In the genomic region with DNA sequence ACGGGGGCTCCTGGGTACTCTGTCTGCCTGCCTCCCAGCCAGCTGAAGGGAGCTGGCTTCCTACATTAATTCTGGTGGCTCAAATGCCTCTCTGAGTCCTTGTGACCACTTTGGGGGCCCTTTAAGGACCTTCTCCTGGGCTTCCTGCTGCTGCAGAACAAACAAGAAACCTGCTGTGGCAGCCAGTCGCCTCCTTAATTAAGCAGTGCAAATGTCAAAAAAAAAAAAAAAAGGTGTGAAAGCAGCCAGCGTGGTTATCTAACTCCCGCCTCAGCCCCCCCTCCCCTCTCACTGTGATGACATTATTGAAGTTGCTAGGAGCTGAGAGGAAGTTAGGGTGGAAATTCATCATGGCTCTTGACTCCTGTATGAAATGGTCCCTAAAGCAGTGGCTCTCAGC, we compare ENCODE assay signal across 26 mouse cellular contexts.
DNase-seq lines count a peak whose midpoint lies in the region; ATAC-seq lines count a peak whose summit lies in the region.
"Had no signal": no experiment of that assay in that cellular context is flagged by ENCODE, and none has a peak within 500 bp of the region (broad histone marks: within the 10 kb centered on the region; RNA-seq: fewer than 3 reads in every experiment).

No protein-coding gene starts in this region.

- H3K27ac ChIP-seq in lung, embryonic 15.5 days: 0 out of 2 replicates have a peak overlapping the region, but pooled peaks have one; percentile 8
- H3K27ac ChIP-seq in kidney, embryonic 14.5 days (ENCODE audit: low read depth, low read length): no peak overlapping the region
- H3K27ac ChIP-seq: hindbrain, embryonic 10.5 days; kidney, embryonic 15.5 days; liver, embryonic 14.5 days; midbrain, embryonic 12.5 days; neural tube, embryonic 12.5 days had no signal

- peaks cover 6% of the 10 kb centered on the region for H3K4me1 ChIP-seq in lung, embryonic 15.5 days
- no peaks in the 10 kb centered on the region for H3K4me1 ChIP-seq in kidney, embryonic 14.5 days (ENCODE audit: control insufficient read depth, insufficient read depth, low read length)
- H3K4me1 ChIP-seq: kidney, embryonic 15.5 days had no signal

- DNase-seq in lung, postnatal 10 days: no peak
- DNase-seq in induced T-regulatory cell, adult 2 months (ENCODE audit: low read depth): peak; percentile 27
- peak; percentile 5 to 37 for DNase-seq in lung, postnatal 4 days
- DNase-seq in frontal cortex, postnatal 10 days (ENCODE audit: low spot score in 2 of 2): no peak
- DNase-seq: adrenal gland, postnatal 36 days; B cell, adult 2 months; cerebellum, adult 11-12 months; cerebellum, postnatal 10 days; gastrocnemius, postnatal 25 days; heart, adult 18-20 months; heart, postnatal 10 days; kidney, postnatal 4 days; retina, postnatal 1 day; right cerebral cortex, postnatal 25 days; spleen, adult 18-20 months had no signal

- H3K4me2 ChIP-seq in lung, embryonic 15.5 days: no peak overlapping the region
- H3K4me2 ChIP-seq in kidney, embryonic 14.5 days (replicated peaks; ENCODE audit: low read depth, low read length): no peak overlapping the region
- H3K4me2 ChIP-seq: heart, embryonic 12.5 days; kidney, embryonic 15.5 days; midbrain, embryonic 12.5 days; neural tube, embryonic 12.5 days had no signal

- no peak overlapping the region for H3K4me3 ChIP-seq in lung, embryonic 15.5 days
- H3K4me3 ChIP-seq in kidney, embryonic 14.5 days (ENCODE audit: low read length): no peak overlapping the region
- H3K4me3 ChIP-seq: heart, embryonic 12.5 days; hindbrain, embryonic 10.5 days; kidney, embryonic 15.5 days; midbrain, embryonic 12.5 days; neural tube, embryonic 12.5 days had no signal

- no peak overlapping the region for H3K9ac ChIP-seq in lung, embryonic 15.5 days
- H3K9ac ChIP-seq in kidney, embryonic 14.5 days (ENCODE audit: low read depth, low read length): no peak overlapping the region
- H3K9ac ChIP-seq: heart, embryonic 12.5 days; kidney, embryonic 15.5 days; liver, embryonic 14.5 days; midbrain, embryonic 12.5 days; neural tube, embryonic 12.5 days had no signal

- WGBS in lung, embryonic 15.5 days: 16% methylated on average over 3 of the region's 4 CpGs
- WGBS in kidney, embryonic 14.5 days: 11% methylated on average over 4 of the region's 4 CpGs

- ATAC-seq in lung, embryonic 15.5 days (ENCODE audit: borderline replicate concordance, extremely low read depth, low FRiP score, low TSS enrichment): no peak
- peak; percentile 74 for ATAC-seq in CD4-positive, CD25-positive, alpha-beta regulatory T cell, adult 4 months
- no peak for ATAC-seq in kidney, embryonic 14.5 days (ENCODE audit: low FRiP score, low TSS enrichment)
- ATAC-seq: hindbrain, embryonic 16.5 days; intestine, postnatal 0 days had no signal

- no peaks in the 10 kb centered on the region for H3K9me3 ChIP-seq in lung, embryonic 15.5 days
- H3K9me3 ChIP-seq in kidney, embryonic 14.5 days (ENCODE audit: control insufficient read depth, low read length): no peaks in the 10 kb centered on the region
- H3K9me3 ChIP-seq: heart, embryonic 12.5 days; hindbrain, embryonic 10.5 days; kidney, embryonic 15.5 days; midbrain, embryonic 12.5 days; neural tube, embryonic 12.5 days had no signal

- no peaks in the 10 kb centered on the region for H3K36me3 ChIP-seq in lung, embryonic 15.5 days
- no peaks in the 10 kb centered on the region for H3K36me3 ChIP-seq in kidney, embryonic 14.5 days (ENCODE audit: control insufficient read depth, insufficient read depth, low read length)
- H3K36me3 ChIP-seq: heart, embryonic 12.5 days; hindbrain, embryonic 10.5 days; kidney, embryonic 15.5 days; midbrain, embryonic 12.5 days; neural tube, embryonic 12.5 days had no signal

- no peaks in the 10 kb centered on the region for H3K27me3 ChIP-seq in lung, embryonic 15.5 days
- no peaks in the 10 kb centered on the region for H3K27me3 ChIP-seq in kidney, embryonic 14.5 days (ENCODE audit: control insufficient read depth, insufficient read depth, low read length)
- H3K27me3 ChIP-seq: heart, embryonic 12.5 days; kidney, embryonic 15.5 days; midbrain, embryonic 12.5 days; neural tube, embryonic 12.5 days had no signal

Comparison
In these comparisons a context has a peak if more than half of its experiments do, and no peak if none do; other contexts are left out.
1. DNase-seq: peak in induced T-regulatory cell, adult 2 months (single experiment) and lung, postnatal 4 days (2 of 2); none in lung, postnatal 10 days (single experiment) and frontal cortex, postnatal 10 days (0 of 2).